Mouse (Mus musculus): ENCODE measurements around the gene Rnf182.

Gene Rnf182

GRCm38 (mm10) chr13:43580661-43581060, 34.8 kb upstream of the Rnf182 start:
- no peaks in the 10 kb centered on the region for H3K9me3 ChIP-seq (ENCODE audit: low read length)
- no peak overlapping the region for H3K4me3 ChIP-seq (replicated peaks; ENCODE audit: low read length)
- peaks cover 39% of the 10 kb centered on the region for H3K4me1 ChIP-seq (replicated peaks; ENCODE audit: low read depth, low read length)
- no peaks in the 10 kb centered on the region for H3K36me3 ChIP-seq (ENCODE audit: insufficient read depth, low read length)
- TF ChIP-seq NANOG (IDR thresholded peaks at IDR 0.05; ENCODE audit: borderline replicate concordance, low read length) (no peak), CTCF (conservative IDR thresholded peaks at IDR 0.05; ENCODE audit: low read length) (no peak), POU5F1 (IDR thresholded peaks at IDR 0.05; ENCODE audit: borderline replicate concordance, low read length) (no peak)
- H3K27me3 ChIP-seq (ENCODE audit: insufficient read depth, low read length), result no peaks in the 10 kb centered on the region

GRCm38 (mm10) chr13:43582961-43583360, 32.5 kb upstream of the Rnf182 start:
- Histone ChIP-seq H3K36me3 (ENCODE audit: insufficient read depth, low read length) (no peaks in the 10 kb centered on the region), H3K4me1 (replicated peaks; ENCODE audit: low read depth, low read length) (peaks cover 44% of the 10 kb centered on the region), H3K27me3 (ENCODE audit: insufficient read depth, low read length) (no peaks in the 10 kb centered on the region), H3K4me3 (replicated peaks; ENCODE audit: low read length) (peak overlapping the region; percentile 32; the same call in 1 of the 2 replicates), H3K9me3 (ENCODE audit: low read length) (peaks cover 7% of the 10 kb centered on the region; the same call in 1 of the 2 replicates)
- no peak for TF ChIP-seq POU5F1 (IDR thresholded peaks at IDR 0.05; ENCODE audit: borderline replicate concordance, low read length)
- TF ChIP-seq CTCF (conservative IDR thresholded peaks at IDR 0.05; ENCODE audit: low read length), result no peak
- 0 out of 2 replicates have a peak, but pooled peaks have one; percentile 26 for TF ChIP-seq NANOG (IDR thresholded peaks at IDR 0.05; ENCODE audit: borderline replicate concordance, low read length)

GRCm38 (mm10) chr13:43583504-43583903, 32.0 kb upstream of the Rnf182 start:
- Histone ChIP-seq H3K9me3 (ENCODE audit: low read length) (peaks cover 7% of the 10 kb centered on the region; the same call in 1 of the 2 replicates), H3K27me3 (ENCODE audit: insufficient read depth, low read length) (no peaks in the 10 kb centered on the region), H3K4me3 (replicated peaks; ENCODE audit: low read length) (no peak overlapping the region), H3K4me1 (replicated peaks; ENCODE audit: low read depth, low read length) (peaks cover 44% of the 10 kb centered on the region), H3K36me3 (ENCODE audit: insufficient read depth, low read length) (no peaks in the 10 kb centered on the region)
- TF ChIP-seq NANOG (IDR thresholded peaks at IDR 0.05; ENCODE audit: borderline replicate concordance, low read length) (no peak), CTCF (conservative IDR thresholded peaks at IDR 0.05; ENCODE audit: low read length) (no peak), POU5F1 (IDR thresholded peaks at IDR 0.05; ENCODE audit: borderline replicate concordance, low read length) (no peak)

- Histone ChIP-seq H3K36me3 (ENCODE audit: insufficient read depth, low read length) (no peaks in the 10 kb centered on the region), H3K27me3 (ENCODE audit: insufficient read depth, low read length) (no peaks in the 10 kb centered on the region), H3K4me3 (replicated peaks; ENCODE audit: low read length) (no peak overlapping the region), H3K4me1 (replicated peaks; ENCODE audit: low read depth, low read length) (peaks cover 32% of the 10 kb centered on the region), H3K9me3 (ENCODE audit: low read length) (peaks cover 7% of the 10 kb centered on the region; the same call in 1 of the 2 replicates)
- TF ChIP-seq CTCF (conservative IDR thresholded peaks at IDR 0.05; ENCODE audit: low read length), result no peak
- peak; percentile 91; the same call in 1 of the 2 replicates for TF ChIP-seq NANOG (IDR thresholded peaks at IDR 0.05; ENCODE audit: borderline replicate concordance, low read length)
Measured at GRCm38 (mm10) chr13:43585335-43585734, 30.2 kb upstream of the Rnf182 start.

GRCm38 (mm10) chr13:43586966-43587365, 28.5 kb upstream of the Rnf182 start:
- TF ChIP-seq POU5F1 (IDR thresholded peaks at IDR 0.05; ENCODE audit: borderline replicate concordance, low read length), result no peak
- no peak for TF ChIP-seq NANOG (IDR thresholded peaks at IDR 0.05; ENCODE audit: borderline replicate concordance, low read length)
- no peak for TF ChIP-seq CTCF (conservative IDR thresholded peaks at IDR 0.05; ENCODE audit: low read length)

GRCm38 (mm10) chr13:43587844-43588840, 27.4 kb upstream of the Rnf182 start:
- H3K9me3 ChIP-seq (ENCODE audit: low read length), result peaks cover 7% of the 10 kb centered on the region; the same call in 1 of the 2 replicates

More at GRCm38 (mm10) chr13:43586966-43587365, 28.5 kb upstream of the Rnf182 start:
- Histone ChIP-seq H3K27me3 (ENCODE audit: insufficient read depth, low read length) (peaks cover 7% of the 10 kb centered on the region), H3K4me3 (replicated peaks; ENCODE audit: low read length) (no peak overlapping the region), H3K9me3 (ENCODE audit: low read length) (peaks cover 7% of the 10 kb centered on the region; the same call in 1 of the 2 replicates), H3K4me1 (replicated peaks; ENCODE audit: low read depth, low read length) (peaks cover 33% of the 10 kb centered on the region), H3K36me3 (ENCODE audit: insufficient read depth, low read length) (no peaks in the 10 kb centered on the region)

GRCm38 (mm10) chr13:43591828-43592680, 23.5 kb upstream of the Rnf182 start:
- Histone ChIP-seq H3K4me1 (replicated peaks; ENCODE audit: low read depth, low read length) (peaks cover 11% of the 10 kb centered on the region), H3K4me3 (replicated peaks; ENCODE audit: low read length) (peak overlapping the region; percentile 23; the same call in 1 of the 2 replicates), H3K9me3 (ENCODE audit: low read length) (0 out of 2 replicates have a peak, but pooled peaks cover under 1% of the 10 kb centered on the region), H3K36me3 (ENCODE audit: insufficient read depth, low read length) (no peaks in the 10 kb centered on the region), H3K27me3 (ENCODE audit: insufficient read depth, low read length) (peaks cover 13% of the 10 kb centered on the region)
- no peak for TF ChIP-seq CTCF (conservative IDR thresholded peaks at IDR 0.05; ENCODE audit: low read length)
- TF ChIP-seq POU5F1 (IDR thresholded peaks at IDR 0.05; ENCODE audit: borderline replicate concordance, low read length), result no peak
- TF ChIP-seq NANOG (IDR thresholded peaks at IDR 0.05; ENCODE audit: borderline replicate concordance, low read length), result no peak

More at GRCm38 (mm10) chr13:43587844-43588840, 27.4 kb upstream of the Rnf182 start:
- peaks cover 42% of the 10 kb centered on the region for H3K4me1 ChIP-seq (replicated peaks; ENCODE audit: low read depth, low read length)
- no peak overlapping the region for H3K4me3 ChIP-seq (replicated peaks; ENCODE audit: low read length)
- TF ChIP-seq NANOG (IDR thresholded peaks at IDR 0.05; ENCODE audit: borderline replicate concordance, low read length) (no peak), POU5F1 (IDR thresholded peaks at IDR 0.05; ENCODE audit: borderline replicate concordance, low read length) (no peak), CTCF (conservative IDR thresholded peaks at IDR 0.05; ENCODE audit: low read length) (no peak)
- peaks cover 13% of the 10 kb centered on the region for H3K27me3 ChIP-seq (ENCODE audit: insufficient read depth, low read length)
- H3K36me3 ChIP-seq (ENCODE audit: insufficient read depth, low read length), result no peaks in the 10 kb centered on the region

Measured in E14TG2a.4 (cell line).